Mouse (Mus musculus) neutrophil, adult 83 days (primary cell): ENCODE data around the gene Ngp. TPM values are rescaled to one million over a fixed set of nuclear protein-coding genes. Genes with fewer than 3 reads are reported as not detected.

ENCODE experiments used
- total RNA-seq, 2 experiments: library from RNA; stranded (reverse); gene quantifications; one replicate each; pipeline ENCODE4 v1.2.4; 2023

Gene Ngp
- over 10,000 TPM; 16,812 to 17,778 TPM for total RNA-seq

DNA sequence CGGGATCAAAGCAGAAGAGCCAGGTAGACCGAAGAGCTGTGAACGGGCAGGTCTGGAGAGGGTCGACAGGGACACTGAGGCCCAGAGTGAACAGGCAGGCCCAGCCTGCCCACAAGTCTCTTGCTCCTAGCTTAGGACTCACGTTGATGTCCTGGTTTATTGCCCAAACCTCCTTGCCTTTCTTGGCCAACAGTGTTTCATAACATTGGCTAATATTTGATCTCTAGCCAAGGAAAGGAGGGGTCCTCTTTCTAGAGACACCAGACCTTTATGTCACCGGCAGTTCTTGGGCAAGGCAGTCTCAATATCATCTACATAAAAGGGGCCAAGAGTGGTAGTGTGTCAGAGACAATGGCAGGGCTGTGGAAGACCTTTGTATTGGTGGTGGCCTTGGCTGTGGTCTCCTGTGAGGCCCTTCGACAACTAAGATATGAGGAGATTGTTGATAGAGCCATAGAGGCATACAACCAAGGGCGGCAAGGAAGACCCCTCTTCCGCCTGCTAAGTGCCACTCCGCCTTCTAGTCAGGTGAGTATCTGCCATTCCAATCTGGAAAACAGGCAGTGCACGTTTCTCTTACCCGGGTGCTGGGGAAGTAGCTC is at the start of gene Ngp:
Gene Ngp (plus strand): TSS at position 237 of the 602 bp plus-strand sequence.

GRCm38 (mm10) chr9:110408099-110408773 is 11.3 kb upstream of the Ngp start, which contains the start of gene Ptpn23:
Ptpn23 (minus strand) TSS chr9:110408213.

Other genes with a start within 250 kb of the Ngp start
- gene Cspg5, start 176.0 kb upstream of the Ngp start, total RNA-seq = under 1 TPM; 0.22 to 0.35 TPM
- 1 to 10 TPM; 3.4 to 4.1 TPM for gene Elp6, start 114.6 kb upstream of the Ngp start, total RNA-seq
- 10 to 100 TPM; 24.4 to 28.4 TPM for gene Scap, start 86.5 kb upstream of the Ngp start, total RNA-seq
- gene Ptpn23, start 11.5 kb upstream of the Ngp start, total RNA-seq = 10 to 100 TPM; 24.0 to 37.9 TPM
- gene Klhl18, start 56.9 kb downstream of the Ngp start, total RNA-seq = 10 to 100 TPM; 26.5 to 33.3 TPM
- 1 to 10 TPM; 1.2 to 1.3 TPM for gene Kif9, start 57.2 kb downstream of the Ngp start, total RNA-seq
- gene Setd2, start 112.8 kb downstream of the Ngp start, total RNA-seq = 100 to 1,000 TPM in 1 of 2 experiments, 10 to 100 TPM in 1; 86.6 to 102 TPM
- 1 to 10 TPM; 8.0 to 8.6 TPM for gene Nradd, start 204.7 kb downstream of the Ngp start, total RNA-seq
- 100 to 1,000 TPM; 266 to 300 TPM for gene Nbeal2, start 234.4 kb downstream of the Ngp start, total RNA-seq
- gene Ccdc12, start 236.8 kb downstream of the Ngp start, total RNA-seq = 100 to 1,000 TPM; 128 to 154 TPM